Mouse (Mus musculus) E14TG2a.4 (cell line): Measurements from ENCODE around the gene Ror1.

Source experiments
- H3K27me3 ChIP-seq: 2 replicates; pipeline ENCODE4 v1.6.1; 2014; ENCODE audit warnings: low read length, control low read depth; ENCODE audit not compliant: insufficient read depth
- H3K36me3 ChIP-seq: 2 replicates; pipeline ENCODE4 v1.6.1; 2014; ENCODE audit warnings: low read length, control low read depth; ENCODE audit not compliant: insufficient read depth
- H3K4me1 ChIP-seq: replicated peaks from 2 replicates; pipeline ENCODE4 v1.6.1; 2014; ENCODE audit warnings: low read depth, low read length, control low read depth
- H3K4me3 ChIP-seq: replicated peaks from 2 replicates; pipeline ENCODE4 v1.5.1; 2014; ENCODE audit warnings: mild to moderate bottlenecking, low read length
- H3K9me3 ChIP-seq: 2 replicates; pipeline ENCODE4 v1.6.1; 2014; ENCODE audit warnings: low read length, control low read depth
- CTCF ChIP-seq: conservative IDR thresholded peaks from 2 replicates; pipeline ENCODE4 v1.5.1; 2014; ENCODE audit warnings: low read length
- NANOG ChIP-seq: IDR thresholded peaks from 2 replicates; pipeline ENCODE4 v1.6.1; 2014; ENCODE audit warnings: borderline replicate concordance, low read length, mixed read lengths
- POU5F1 ChIP-seq: IDR thresholded peaks from 2 replicates; pipeline ENCODE4 v1.6.1; 2014; ENCODE audit warnings: low read length, borderline replicate concordance

Gene Ror1

GRCm38 (mm10) chr4:100203688-100204087, 108.1 kb downstream of the Ror1 start:
- TF ChIP-seq CTCF: no peak
- TF ChIP-seq POU5F1: no peak
- Histone ChIP-seq H3K36me3 (no peaks in the 10 kb centered on the region), H3K27me3 (no peaks in the 10 kb centered on the region), H3K9me3 (no peaks in the 10 kb centered on the region), H3K4me1 (no peaks in the 10 kb centered on the region; the same call in 1 of the 2 replicates), H3K4me3 (no peak overlapping the region)

GRCm38 (mm10) chr4:100204381-100204780, 108.8 kb downstream of the Ror1 start:
- H3K4me1 ChIP-seq: no peaks in the 10 kb centered on the region; the same call in 1 of the 2 replicates
- no peaks in the 10 kb centered on the region for H3K27me3 ChIP-seq
- H3K4me3 ChIP-seq: no peak overlapping the region
- no peak for TF ChIP-seq CTCF
- TF ChIP-seq NANOG: no peak
- no peak for TF ChIP-seq POU5F1
- no peaks in the 10 kb centered on the region for H3K9me3 ChIP-seq
- H3K36me3 ChIP-seq: no peaks in the 10 kb centered on the region

GRCm38 (mm10) chr4:100208081-100208480, 112.5 kb downstream of the Ror1 start:
- H3K4me3 ChIP-seq: no peak overlapping the region
- no peaks in the 10 kb centered on the region for H3K36me3 ChIP-seq
- H3K9me3 ChIP-seq: no peaks in the 10 kb centered on the region
- no peak for TF ChIP-seq POU5F1
- no peak for TF ChIP-seq CTCF
- no peak for TF ChIP-seq NANOG
- no peaks in the 10 kb centered on the region for H3K4me1 ChIP-seq
- H3K27me3 ChIP-seq: no peaks in the 10 kb centered on the region

GRCm38 (mm10) chr4:100209106-100209505, 113.5 kb downstream of the Ror1 start:
- no peaks in the 10 kb centered on the region for H3K36me3 ChIP-seq
- TF ChIP-seq POU5F1: no peak
- no peak for TF ChIP-seq NANOG
- TF ChIP-seq CTCF: no peak

GRCm38 (mm10) chr4:100211331-100211730, 115.7 kb downstream of the Ror1 start:
- Histone ChIP-seq H3K4me3 (no peak overlapping the region), H3K27me3 (no peaks in the 10 kb centered on the region), H3K9me3 (no peaks in the 10 kb centered on the region), H3K4me1 (no peaks in the 10 kb centered on the region; the same call in 1 of the 2 replicates), H3K36me3 (no peaks in the 10 kb centered on the region)
- TF ChIP-seq CTCF (no peak), POU5F1 (no peak), NANOG (no peak)

More at GRCm38 (mm10) chr4:100209106-100209505, 113.5 kb downstream of the Ror1 start:
- Histone ChIP-seq H3K27me3 (no peaks in the 10 kb centered on the region), H3K9me3 (no peaks in the 10 kb centered on the region), H3K4me1 (no peaks in the 10 kb centered on the region; the same call in 1 of the 2 replicates), H3K4me3 (no peak overlapping the region)

DNA sequence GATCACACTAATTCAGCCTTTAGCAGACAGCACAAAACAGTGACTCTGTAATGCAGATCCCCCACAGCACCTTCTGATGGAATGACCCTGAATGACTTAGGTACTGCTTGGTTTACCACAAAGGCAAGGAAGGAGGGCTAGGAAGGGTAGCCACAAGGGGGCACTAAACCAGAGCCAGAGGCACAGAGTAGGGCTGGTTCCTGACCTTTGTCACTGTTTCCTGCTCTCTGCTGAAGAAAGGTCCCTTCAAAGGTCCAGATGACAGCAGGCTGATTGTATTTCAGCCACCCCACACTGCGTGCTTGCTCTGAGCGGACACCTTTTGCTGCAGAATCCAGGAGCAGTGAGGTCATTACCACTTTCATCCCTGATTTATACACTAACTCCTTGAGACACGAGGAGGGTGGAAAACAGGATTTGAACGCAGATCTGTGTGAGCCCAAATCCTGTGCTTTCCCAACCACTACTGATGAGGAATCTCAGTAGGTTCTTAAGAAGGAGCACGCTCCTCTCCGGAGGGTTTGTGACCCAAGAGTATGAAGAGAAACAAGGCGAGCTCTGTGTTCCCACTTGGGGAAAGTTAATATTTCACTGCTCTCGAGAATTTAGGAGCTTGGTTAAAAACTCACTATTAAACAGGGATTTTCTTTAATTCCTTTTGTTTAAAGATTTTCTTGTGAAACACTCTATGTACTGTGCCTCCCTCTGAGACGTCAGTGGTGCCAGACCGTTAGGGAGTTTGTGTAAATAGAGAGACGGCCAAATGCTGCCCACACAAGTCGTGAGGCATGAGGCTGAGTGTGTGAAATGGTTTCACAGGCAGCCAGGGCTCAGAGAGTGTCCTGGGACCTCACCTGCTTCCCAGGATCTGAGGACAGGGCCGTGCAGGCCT, 119.0 kb downstream of the Ror1 start:
- Histone ChIP-seq H3K4me3 (no peak overlapping the region), H3K9me3 (no peaks in the 10 kb centered on the region), H3K27me3 (no peaks in the 10 kb centered on the region), H3K4me1 (no peaks in the 10 kb centered on the region; the same call in 1 of the 2 replicates), H3K36me3 (no peaks in the 10 kb centered on the region)
- TF ChIP-seq POU5F1 (no peak), CTCF (peak; percentile 67)

DNA sequence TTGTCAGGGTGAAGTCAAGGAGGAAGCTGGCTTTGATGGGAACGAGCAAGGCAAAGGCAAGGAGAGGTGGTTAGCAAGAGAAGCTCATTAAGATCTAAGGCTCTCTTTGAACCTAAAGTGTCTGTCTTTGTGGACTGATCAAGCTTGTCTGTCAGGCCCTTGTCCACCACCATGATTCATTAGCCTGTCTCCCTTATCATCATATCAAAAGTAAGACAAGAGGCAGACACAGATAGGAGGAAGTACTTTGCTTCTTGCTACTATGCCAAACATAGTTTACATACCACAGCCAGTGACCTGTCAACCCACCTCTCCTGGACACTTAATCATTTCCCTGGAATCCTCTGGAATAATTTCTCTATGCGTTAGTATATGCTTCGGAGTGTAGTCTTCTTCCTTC, 121.0 kb downstream of the Ror1 start:
- Histone ChIP-seq H3K9me3 (no peaks in the 10 kb centered on the region), H3K27me3 (no peaks in the 10 kb centered on the region), H3K36me3 (no peaks in the 10 kb centered on the region), H3K4me1 (no peaks in the 10 kb centered on the region; the same call in 1 of the 2 replicates), H3K4me3 (no peak overlapping the region)
- TF ChIP-seq POU5F1 (no peak), CTCF (no peak), NANOG (no peak)

DNA sequence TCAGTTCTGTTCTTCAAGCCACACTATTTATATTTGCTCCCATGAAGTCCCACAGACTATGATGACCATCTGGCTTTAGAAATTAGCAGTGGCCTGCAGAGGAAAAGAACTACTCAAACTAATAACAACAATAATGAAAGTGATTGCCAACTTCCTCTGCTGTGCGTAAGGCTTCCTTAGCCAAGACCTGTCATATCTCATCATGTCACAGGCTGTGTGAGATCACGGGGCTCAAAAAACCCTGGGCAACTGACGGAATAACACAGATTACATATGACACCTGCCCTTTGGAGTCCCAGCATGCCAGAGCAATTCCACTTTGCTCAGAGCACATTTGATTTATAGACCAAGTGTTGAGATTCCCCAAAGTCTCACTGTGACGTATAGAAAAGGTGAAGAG, 123.4 kb downstream of the Ror1 start:
- TF ChIP-seq POU5F1 (no peak), CTCF (no peak), NANOG (no peak)
- no peaks in the 10 kb centered on the region for H3K36me3 ChIP-seq
- H3K27me3 ChIP-seq: no peaks in the 10 kb centered on the region
- peaks cover 13% of the 10 kb centered on the region for H3K4me1 ChIP-seq
- H3K9me3 ChIP-seq: no peaks in the 10 kb centered on the region
- H3K4me3 ChIP-seq: no peak overlapping the region

- H3K4me1 ChIP-seq: peaks cover 17% of the 10 kb centered on the region
- no peak overlapping the region for H3K4me3 ChIP-seq
- TF ChIP-seq POU5F1: no peak
- TF ChIP-seq NANOG: no peak
- no peak for TF ChIP-seq CTCF
- H3K27me3 ChIP-seq: no peaks in the 10 kb centered on the region
- no peaks in the 10 kb centered on the region for H3K9me3 ChIP-seq
- H3K36me3 ChIP-seq: no peaks in the 10 kb centered on the region
Observed at GRCm38 (mm10) chr4:100219599-100219998, 124.0 kb downstream of the Ror1 start.
